Comparison of ENCODE assay signal across 9 mouse cellular contexts in the genomic region with DNA sequence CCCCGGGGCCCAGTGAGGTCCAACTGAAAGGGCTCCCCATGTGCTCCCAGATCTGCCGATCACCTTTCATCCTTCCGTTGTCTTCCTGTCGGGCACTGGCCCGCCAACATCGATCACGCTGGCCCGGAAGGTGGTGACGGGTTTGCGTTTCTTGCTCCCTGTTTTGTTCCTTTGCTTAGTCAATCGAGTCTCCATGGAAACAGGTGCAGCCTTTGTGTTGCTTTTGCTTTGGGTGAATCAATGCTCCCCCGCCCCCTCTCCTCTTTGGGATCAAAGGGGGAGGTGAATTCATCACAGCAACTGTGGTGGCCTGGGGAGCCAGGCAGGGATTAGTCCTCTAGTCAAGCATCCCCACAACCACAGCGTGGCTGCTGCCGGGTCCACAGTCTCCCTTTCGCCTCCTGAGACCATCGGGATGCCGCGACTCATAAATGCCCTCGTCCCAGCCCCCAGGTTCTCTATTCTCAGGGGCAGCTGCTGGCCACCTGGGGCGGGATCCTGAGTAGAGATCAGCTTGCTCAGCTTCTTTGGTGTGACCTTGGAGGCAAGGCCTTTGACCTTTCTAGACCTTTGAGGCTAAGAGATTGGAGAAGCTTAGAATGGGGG. TPM values are rescaled to one million over a fixed set of nuclear protein-coding genes. Genes with fewer than 3 reads are reported as not detected.
DNase-seq lines count a peak whose midpoint lies in the region; ATAC-seq lines count a peak whose summit lies in the region.
"Had no signal": no experiment of that assay in that cellular context is flagged by ENCODE, and none has a peak within 500 bp of the region (broad histone marks: within the 10 kb centered on the region; RNA-seq: fewer than 3 reads in every experiment).

No protein-coding gene starts in this region.

- H3K4me3 ChIP-seq in hindbrain, embryonic 16.5 days (ENCODE audit: low read length), result no peak overlapping the region
- peak overlapping the region; percentile 3 for H3K4me3 ChIP-seq in midbrain, embryonic 13.5 days (replicated peaks)

- 1% methylated on average over 20 of the region's 20 CpGs for WGBS in hindbrain, embryonic 16.5 days
- WGBS in midbrain, embryonic 13.5 days, result 2% methylated on average over 20 of the region's 20 CpGs

- DNase-seq in layer of hippocampus, adult 18-20 months (ENCODE audit: low spot score in 2 of 2), result peak; percentile 64 to 78
- no peak for DNase-seq in layer of hippocampus, postnatal 25 days (ENCODE audit: extremely low spot score in 1 of 2, low spot score in 1 of 2)
- DNase-seq in embryo, embryonic 11 days, result peak; percentile 91
- DNase-seq in T-cell, adult 2 months (ENCODE audit: low spot score), result no peak
- no peak for DNase-seq in thymus, postnatal 0 days (ENCODE audit: low spot score)

- peak overlapping the region; percentile 88 for H3K27ac ChIP-seq in hindbrain, embryonic 16.5 days (ENCODE audit: low read depth, low read length)
- H3K27ac ChIP-seq in midbrain, embryonic 13.5 days, result peak overlapping the region; percentile 94
- H3K27ac ChIP-seq: macrophage had no signal

- H3K27me3 ChIP-seq in hindbrain, embryonic 16.5 days (replicated peaks; ENCODE audit: control insufficient read depth, insufficient read depth, low read length), result no peaks in the 10 kb centered on the region
- no peaks in the 10 kb centered on the region for H3K27me3 ChIP-seq in midbrain, embryonic 13.5 days

- H3K4me1 ChIP-seq in hindbrain, embryonic 16.5 days (ENCODE audit: control insufficient read depth, insufficient read depth, low read depth, low read length), result peaks cover 36% of the 10 kb centered on the region
- H3K4me1 ChIP-seq in midbrain, embryonic 13.5 days (replicated peaks), result peaks cover 67% of the 10 kb centered on the region

- H3K9ac ChIP-seq in hindbrain, embryonic 16.5 days (ENCODE audit: low read depth, low read length), result peak overlapping the region; percentile 25
- H3K9ac ChIP-seq in midbrain, embryonic 13.5 days (replicated peaks), result peak overlapping the region; percentile 53

- no peaks in the 10 kb centered on the region for H3K9me3 ChIP-seq in hindbrain, embryonic 16.5 days (ENCODE audit: control insufficient read depth, low read length)
- H3K9me3 ChIP-seq in midbrain, embryonic 13.5 days, result no peaks in the 10 kb centered on the region

- no peaks in the 10 kb centered on the region for H3K36me3 ChIP-seq in hindbrain, embryonic 16.5 days (ENCODE audit: control insufficient read depth, insufficient read depth, low read length)
- no peaks in the 10 kb centered on the region for H3K36me3 ChIP-seq in midbrain, embryonic 13.5 days

- peak; percentile 72 for ATAC-seq in hindbrain, embryonic 16.5 days
- peak; percentile 74 for ATAC-seq in midbrain, embryonic 13.5 days
- ATAC-seq in cerebellum, adult (ENCODE audit: insufficient number of reproducible peaks, low FRiP score, low TSS enrichment), result no peak

- H3K4me2 ChIP-seq in hindbrain, embryonic 16.5 days (ENCODE audit: low read length), result peak overlapping the region; percentile 46
- peak overlapping the region; percentile 47 for H3K4me2 ChIP-seq in midbrain, embryonic 13.5 days (replicated peaks)

RNA-seq across cellular contexts. Expression of gene Cuedc1, which starts 41.5 kb away (rescaled TPM):
- 10 to 100 TPM; 27.9 to 31.8 TPM for total RNA-seq in layer of hippocampus, adult 18-20 months (2021)
- 10 to 100 TPM; 26.0 to 33.3 TPM for total RNA-seq in layer of hippocampus, postnatal 25 days (2021)
- 29.9 and 41.3 TPM in 2 replicates for polyA plus RNA-seq in hindbrain, embryonic 16.5 days (2015; fragmentation: Nextera tagmentation; extraction: Ambion mirVana)
- 40.6 and 46.1 TPM in 2 replicates for polyA plus RNA-seq in midbrain, embryonic 13.5 days (2015; fragmentation: Nextera tagmentation; extraction: Ambion mirVana)
- 10.7 and 11.4 TPM in 2 replicates for polyA plus RNA-seq in thymus, postnatal 0 days (2015; fragmentation: Nextera tagmentation; extraction: Ambion mirVana)

Comparison
In these comparisons a context has a peak if more than half of its experiments do, and no peak if none do; other contexts are left out.
1. DNase-seq: peak in layer of hippocampus, adult 18-20 months (2 of 2) and embryo, embryonic 11 days (single experiment); none in layer of hippocampus, postnatal 25 days (0 of 2), T-cell, adult 2 months (single experiment) and thymus, postnatal 0 days (single experiment).